Mouse (Mus musculus): ENCODE results near the gene Pak6. TPM values are rescaled to one million over a fixed set of nuclear protein-coding genes. Genes with fewer than 3 reads are reported as not detected.

The Pak6 gene
- polyA plus RNA-seq, 1 experiment, result 0.06 TPM

DNA sequence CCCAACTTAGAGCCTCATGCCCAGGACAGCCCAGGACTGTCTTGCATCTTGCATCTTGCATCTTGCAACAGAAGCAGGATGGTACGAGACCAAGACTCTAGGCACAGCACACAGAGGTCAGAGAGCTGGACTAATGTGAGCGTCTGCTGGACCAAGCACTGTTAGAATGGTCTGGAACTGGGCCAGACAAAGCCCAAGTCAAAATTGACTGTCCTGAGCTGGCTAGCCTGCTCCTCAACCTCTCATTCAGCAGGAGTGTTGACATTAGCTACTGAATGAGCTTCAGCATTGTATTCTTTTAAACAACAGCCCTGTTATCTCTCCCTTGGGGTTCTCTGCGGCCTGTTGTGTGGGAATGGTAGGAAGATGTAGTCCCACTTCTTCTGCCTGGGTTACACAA is 16.5 kb downstream of the Pak6 start:
- Histone ChIP-seq H3K4me3 (no peak overlapping the region), H3K27me3 (ENCODE audit: control insufficient read depth, insufficient read depth, insufficient read length) (peaks cover 26% of the 10 kb centered on the region), H3K79me2 (ENCODE audit: control insufficient read depth, insufficient read depth) (no peaks in the 10 kb centered on the region), H3K4me2 (ENCODE audit: low read depth) (no peak overlapping the region), H3ac (ENCODE audit: control insufficient read depth, insufficient read length) (no peak overlapping the region), H3K36me3 (ENCODE audit: control insufficient read depth, insufficient read depth) (no peaks in the 10 kb centered on the region)
- TF ChIP-seq CEBPB (IDR thresholded peaks at IDR 0.05; ENCODE audit: insufficient read depth, poor library complexity, severe bottlenecking) (no peak), TCF12 (IDR thresholded peaks at IDR 0.05; ENCODE audit: insufficient read depth, poor library complexity, severe bottlenecking) (no peak), MYOD1 (IDR thresholded peaks at IDR 0.05; ENCODE audit: control insufficient read depth in 1 of 3, insufficient read length in 2 of 3, low read depth in 2 of 3) (no peak), TCF3 (IDR thresholded peaks at IDR 0.05; ENCODE audit: insufficient read length, low read depth) (no peak), POLR2A (IDR thresholded peaks at IDR 0.05; ENCODE audit: insufficient read length, low read depth) (no peak), E2F4 (IDR thresholded peaks at IDR 0.05; ENCODE audit: insufficient read depth) (no peak), MYOG (IDR thresholded peaks at IDR 0.05; ENCODE audit: control insufficient read depth in 1 of 3, insufficient read depth in 1 of 3, insufficient read length in 2 of 3, low read depth in 2 of 3) (no peak), REST (IDR thresholded peaks at IDR 0.05; ENCODE audit: insufficient read depth, insufficient read length) (no peak), SRF (IDR thresholded peaks at IDR 0.05; ENCODE audit: control insufficient read depth, insufficient read length, low read depth) (no peak), POLR2AphosphoS2 (IDR thresholded peaks at IDR 0.05; ENCODE audit: insufficient read length, low read depth) (no peak), MAX (IDR thresholded peaks at IDR 0.05; ENCODE audit: low read depth) (no peak), USF1 (IDR thresholded peaks at IDR 0.05; ENCODE audit: low read depth) (no peak)

DNA sequence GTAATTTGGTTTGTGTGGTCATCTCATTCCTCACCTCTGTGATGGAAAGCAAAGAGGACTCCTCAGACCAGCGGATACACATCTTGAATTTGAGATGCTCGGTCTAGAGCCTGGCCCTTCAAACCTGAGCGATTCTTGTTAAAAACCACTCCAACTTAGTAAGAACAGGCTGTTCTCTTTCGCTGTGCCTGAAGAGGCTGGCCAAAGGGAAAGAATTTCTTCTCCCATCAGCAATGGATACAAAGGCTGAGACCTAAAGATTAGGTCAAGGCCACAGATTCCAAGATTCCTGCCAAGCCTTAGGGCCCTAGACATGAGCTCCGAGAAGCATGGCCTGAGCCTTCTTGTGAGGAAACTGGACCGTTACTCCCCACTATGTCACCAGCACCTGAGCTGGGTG is 17.8 kb downstream of the Pak6 start:
- peaks cover 20% of the 10 kb centered on the region for H3K27me3 ChIP-seq (ENCODE audit: control insufficient read depth, insufficient read depth, insufficient read length)
- H3K4me2 ChIP-seq (ENCODE audit: low read depth), result no peak overlapping the region
- H3ac ChIP-seq (ENCODE audit: control insufficient read depth, insufficient read length), result no peak overlapping the region
- H3K4me3 ChIP-seq, result no peak overlapping the region
- no peaks in the 10 kb centered on the region for H3K79me2 ChIP-seq (ENCODE audit: control insufficient read depth, insufficient read depth)
- H3K36me3 ChIP-seq (ENCODE audit: control insufficient read depth, insufficient read depth), result no peaks in the 10 kb centered on the region
- TF ChIP-seq USF1 (IDR thresholded peaks at IDR 0.05; ENCODE audit: low read depth) (no peak), SRF (IDR thresholded peaks at IDR 0.05; ENCODE audit: control insufficient read depth, insufficient read length, low read depth) (no peak), MYOD1 (IDR thresholded peaks at IDR 0.05; ENCODE audit: control insufficient read depth in 1 of 3, insufficient read length in 2 of 3, low read depth in 2 of 3) (no peak), MYOG (IDR thresholded peaks at IDR 0.05; ENCODE audit: control insufficient read depth in 1 of 3, insufficient read depth in 1 of 3, insufficient read length in 2 of 3, low read depth in 2 of 3) (no peak), POLR2A (IDR thresholded peaks at IDR 0.05; ENCODE audit: insufficient read length, low read depth) (no peak), TCF12 (IDR thresholded peaks at IDR 0.05; ENCODE audit: insufficient read depth, poor library complexity, severe bottlenecking) (no peak), POLR2AphosphoS2 (IDR thresholded peaks at IDR 0.05; ENCODE audit: insufficient read length, low read depth) (no peak), CEBPB (IDR thresholded peaks at IDR 0.05; ENCODE audit: insufficient read depth, poor library complexity, severe bottlenecking) (no peak), REST (IDR thresholded peaks at IDR 0.05; ENCODE audit: insufficient read depth, insufficient read length) (no peak), MAX (IDR thresholded peaks at IDR 0.05; ENCODE audit: low read depth) (no peak), TCF3 (IDR thresholded peaks at IDR 0.05; ENCODE audit: insufficient read length, low read depth) (no peak), E2F4 (IDR thresholded peaks at IDR 0.05; ENCODE audit: insufficient read depth) (no peak)

- TF ChIP-seq POLR2AphosphoS2 (IDR thresholded peaks at IDR 0.05; ENCODE audit: insufficient read length, low read depth) (no peak), USF1 (IDR thresholded peaks at IDR 0.05; ENCODE audit: low read depth) (no peak), MYOG (IDR thresholded peaks at IDR 0.05; ENCODE audit: control insufficient read depth in 1 of 3, insufficient read depth in 1 of 3, insufficient read length in 2 of 3, low read depth in 2 of 3) (no peak), TCF3 (IDR thresholded peaks at IDR 0.05; ENCODE audit: insufficient read length, low read depth) (no peak), SRF (IDR thresholded peaks at IDR 0.05; ENCODE audit: control insufficient read depth, insufficient read length, low read depth) (no peak), E2F4 (IDR thresholded peaks at IDR 0.05; ENCODE audit: insufficient read depth) (no peak), CEBPB (IDR thresholded peaks at IDR 0.05; ENCODE audit: insufficient read depth, poor library complexity, severe bottlenecking) (no peak), REST (IDR thresholded peaks at IDR 0.05; ENCODE audit: insufficient read depth, insufficient read length) (no peak), MYOD1 (IDR thresholded peaks at IDR 0.05; ENCODE audit: control insufficient read depth in 1 of 3, insufficient read length in 2 of 3, low read depth in 2 of 3) (no peak), MAX (IDR thresholded peaks at IDR 0.05; ENCODE audit: low read depth) (no peak), POLR2A (IDR thresholded peaks at IDR 0.05; ENCODE audit: insufficient read length, low read depth) (no peak), TCF12 (IDR thresholded peaks at IDR 0.05; ENCODE audit: insufficient read depth, poor library complexity, severe bottlenecking) (no peak)
- Histone ChIP-seq H3K4me3 (no peak overlapping the region), H3ac (ENCODE audit: control insufficient read depth, insufficient read length) (no peak overlapping the region), H3K27me3 (ENCODE audit: control insufficient read depth, insufficient read depth, insufficient read length) (peaks cover 4% of the 10 kb centered on the region), H3K4me2 (ENCODE audit: low read depth) (no peak overlapping the region), H3K36me3 (ENCODE audit: control insufficient read depth, insufficient read depth) (no peaks in the 10 kb centered on the region), H3K79me2 (ENCODE audit: control insufficient read depth, insufficient read depth) (no peaks in the 10 kb centered on the region)
Measured at GRCm38 (mm10) chr2:118682544-118683260, 19.6 kb downstream of the Pak6 start.

DNA sequence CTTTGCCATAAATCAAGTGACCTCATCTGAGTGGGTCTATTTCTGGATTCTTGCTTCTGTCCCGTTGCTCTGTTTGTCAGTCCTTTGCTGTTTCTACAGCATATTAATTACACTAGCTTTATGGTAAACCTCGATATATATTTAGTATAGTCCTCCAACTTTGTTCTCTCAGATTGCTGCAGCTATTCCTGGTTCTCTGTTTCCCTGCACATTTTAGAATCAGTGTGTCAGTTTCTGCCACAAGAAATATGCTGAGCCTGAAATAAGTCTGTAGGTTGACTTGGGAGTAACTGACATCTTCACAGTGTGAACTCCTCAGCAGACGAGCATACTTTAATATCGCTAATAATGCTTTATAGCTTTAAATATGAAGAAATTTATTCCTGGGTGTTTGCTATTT is 22.0 kb downstream of the Pak6 start:
- Histone ChIP-seq H3K79me2 (ENCODE audit: control insufficient read depth, insufficient read depth) (no peaks in the 10 kb centered on the region), H3K36me3 (ENCODE audit: control insufficient read depth, insufficient read depth) (no peaks in the 10 kb centered on the region), H3K27me3 (ENCODE audit: control insufficient read depth, insufficient read depth, insufficient read length) (peaks cover 4% of the 10 kb centered on the region), H3K4me3 (no peak overlapping the region), H3K4me2 (ENCODE audit: low read depth) (no peak overlapping the region), H3ac (ENCODE audit: control insufficient read depth, insufficient read length) (no peak overlapping the region)
- TF ChIP-seq E2F4 (IDR thresholded peaks at IDR 0.05; ENCODE audit: insufficient read depth), result no peak

GRCm38 (mm10) chr2:118686693-118687092 is 23.6 kb downstream of the Pak6 start:
- Histone ChIP-seq H3K4me3 (no peak overlapping the region), H3ac (ENCODE audit: control insufficient read depth, insufficient read length) (no peak overlapping the region), H3K79me2 (ENCODE audit: control insufficient read depth, insufficient read depth) (no peaks in the 10 kb centered on the region), H3K36me3 (ENCODE audit: control insufficient read depth, insufficient read depth) (no peaks in the 10 kb centered on the region), H3K4me2 (ENCODE audit: low read depth) (no peak overlapping the region), H3K27me3 (ENCODE audit: control insufficient read depth, insufficient read depth, insufficient read length) (peaks cover 4% of the 10 kb centered on the region)
- no peak for TF ChIP-seq MAX (IDR thresholded peaks at IDR 0.05; ENCODE audit: low read depth)
- no peak for TF ChIP-seq TCF3 (IDR thresholded peaks at IDR 0.05; ENCODE audit: insufficient read length, low read depth)
- no peak for TF ChIP-seq TCF12 (IDR thresholded peaks at IDR 0.05; ENCODE audit: insufficient read depth, poor library complexity, severe bottlenecking)
